Mouse (Mus musculus): ENCODE data around the gene Ppp2r3a.

The Ppp2r3a gene

GRCm38 (mm10) chr9:101152872-101153271, 98.7 kb downstream of the Ppp2r3a start:
- no peak for DNase-seq (ENCODE audit: low spot score in 2 of 2)

- DNase-seq (ENCODE audit: low spot score in 2 of 2): no peak
Observed at GRCm38 (mm10) chr9:101143635-101144034, 108.0 kb downstream of the Ppp2r3a start.

DNA sequence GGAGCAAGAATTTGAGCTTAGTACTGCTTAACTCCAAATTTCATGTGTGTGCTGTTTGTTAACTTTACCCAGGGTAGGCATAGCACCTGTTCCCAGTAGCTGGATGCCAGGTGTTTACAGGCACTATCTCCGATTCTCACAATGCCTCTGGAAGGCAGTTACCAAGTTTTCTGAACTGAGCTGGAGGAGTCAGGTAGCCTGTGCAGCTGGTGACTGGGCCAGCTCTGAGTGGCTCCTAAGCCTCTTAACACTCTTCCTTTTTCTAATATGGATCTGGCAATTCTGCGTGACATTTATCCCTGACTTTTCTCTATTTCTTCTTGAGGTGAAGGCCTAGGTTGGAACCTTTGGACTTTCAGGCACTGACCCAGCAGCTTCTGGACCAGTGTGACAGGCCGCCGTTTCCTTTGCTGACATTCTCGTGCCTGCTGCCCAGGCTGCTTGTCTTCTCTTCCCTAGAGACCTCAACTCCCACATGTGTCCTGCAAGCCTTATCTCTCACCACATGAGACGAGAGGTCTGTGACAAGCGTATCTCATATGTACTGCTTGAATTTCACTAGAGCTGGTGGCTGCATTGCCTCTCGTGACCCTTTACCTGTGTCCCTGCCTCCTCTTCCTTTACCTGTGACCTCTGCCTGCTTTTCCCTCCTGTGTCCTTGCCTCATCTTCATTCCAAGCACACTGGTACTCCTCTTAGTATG, 137.3 kb downstream of the Ppp2r3a start:
- peak in 1 of 2 experiments; percentile 13 for DNase-seq (ENCODE audit: low spot score in 2 of 2)

DNA sequence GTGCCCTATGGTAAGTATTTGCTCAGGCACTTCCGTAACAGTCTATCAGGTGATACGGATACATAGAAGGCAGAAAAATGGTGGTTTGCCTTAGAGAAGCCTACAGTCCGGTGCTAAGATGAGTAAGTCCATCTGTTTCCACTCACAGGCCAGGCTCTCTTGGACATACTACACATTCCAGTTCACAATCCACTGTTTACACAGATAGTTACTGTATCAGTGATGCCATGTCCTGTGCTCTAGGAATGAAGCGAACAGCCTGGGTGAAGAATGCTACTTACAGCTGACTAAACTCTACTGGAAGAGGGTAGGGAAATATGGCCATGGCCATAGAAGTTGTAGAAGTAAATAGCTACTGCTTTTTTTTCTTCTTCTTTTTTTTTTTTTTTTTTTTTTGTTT, 138.3 kb downstream of the Ppp2r3a start:
- DNase-seq (ENCODE audit: low spot score in 2 of 2): no peak

DNA sequence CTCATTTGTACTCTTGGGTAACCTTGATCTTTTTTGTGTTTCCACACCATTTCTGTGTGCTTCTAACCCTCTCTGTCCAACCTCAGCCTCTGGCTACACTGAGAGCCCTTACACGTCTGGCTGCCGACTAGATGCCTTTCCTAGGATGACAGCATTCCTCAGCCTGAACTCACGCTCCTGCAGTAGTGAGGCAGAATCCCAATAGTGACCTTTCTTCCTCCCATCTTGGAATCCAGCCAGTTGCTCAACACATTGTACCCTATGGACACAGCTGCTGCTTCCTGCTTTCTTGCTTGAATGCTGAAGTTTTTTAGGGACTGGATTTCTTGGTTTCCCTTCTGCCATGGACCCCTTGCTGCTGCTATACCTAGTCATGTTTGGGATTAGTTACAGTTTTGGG, 141.6 kb downstream of the Ppp2r3a start:
- DNase-seq (ENCODE audit: low spot score in 2 of 2): no peak

GRCm38 (mm10) chr9:101107386-101107785, 144.2 kb downstream of the Ppp2r3a start:
- DNase-seq (ENCODE audit: low spot score in 2 of 2): no peak

- DNase-seq (ENCODE audit: low spot score in 2 of 2): no peak
Observed at GRCm38 (mm10) chr9:101105735-101106134, 145.9 kb downstream of the Ppp2r3a start.

DNA sequence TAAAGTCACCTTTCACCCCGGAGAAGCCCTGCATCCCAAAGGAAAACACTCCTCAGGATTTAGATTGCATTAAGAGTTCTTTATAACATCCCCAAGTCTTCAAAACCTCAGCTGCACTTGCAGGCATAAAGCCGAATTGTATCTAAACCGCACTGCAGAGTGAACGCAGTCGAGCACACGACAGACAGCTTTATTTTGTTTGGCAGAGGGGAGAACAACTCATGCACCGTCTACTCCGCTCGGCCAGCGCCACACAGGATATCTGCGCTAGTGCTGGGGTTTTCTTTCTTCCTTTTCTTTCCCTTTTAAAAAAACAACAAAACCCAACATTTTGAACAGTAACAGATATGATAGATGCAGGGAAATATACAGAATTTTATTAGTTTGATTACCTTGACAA, 146.7 kb downstream of the Ppp2r3a start:
- no peak for DNase-seq (ENCODE audit: low spot score in 2 of 2)

- no peak for DNase-seq (ENCODE audit: low spot score in 2 of 2)
Observed at GRCm38 (mm10) chr9:101102288-101102687, 149.3 kb downstream of the Ppp2r3a start.

GRCm38 (mm10) chr9:101101547-101101946, 150.0 kb downstream of the Ppp2r3a start:
- no peak for DNase-seq (ENCODE audit: low spot score in 2 of 2)

DNA sequence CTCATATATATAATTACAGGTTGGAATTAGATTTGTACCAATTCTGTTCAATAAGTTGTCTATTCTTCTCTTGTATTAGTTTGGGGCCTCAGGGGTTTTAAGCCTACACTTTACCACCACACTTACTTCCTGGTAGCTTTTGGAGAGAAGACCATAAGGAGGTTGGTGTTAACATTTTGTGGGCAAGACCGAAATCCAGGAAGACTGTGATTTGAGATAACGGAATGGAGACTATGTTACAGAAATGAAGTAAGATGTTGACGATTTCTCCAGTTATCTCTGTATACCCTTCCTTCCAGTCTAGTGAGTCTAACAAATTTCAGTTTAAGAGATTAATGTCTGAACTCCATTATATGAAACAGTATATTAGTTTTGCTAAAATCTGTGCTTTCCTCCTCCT, 151.4 kb downstream of the Ppp2r3a start:
- DNase-seq (ENCODE audit: low spot score in 2 of 2): no peak

DNA sequence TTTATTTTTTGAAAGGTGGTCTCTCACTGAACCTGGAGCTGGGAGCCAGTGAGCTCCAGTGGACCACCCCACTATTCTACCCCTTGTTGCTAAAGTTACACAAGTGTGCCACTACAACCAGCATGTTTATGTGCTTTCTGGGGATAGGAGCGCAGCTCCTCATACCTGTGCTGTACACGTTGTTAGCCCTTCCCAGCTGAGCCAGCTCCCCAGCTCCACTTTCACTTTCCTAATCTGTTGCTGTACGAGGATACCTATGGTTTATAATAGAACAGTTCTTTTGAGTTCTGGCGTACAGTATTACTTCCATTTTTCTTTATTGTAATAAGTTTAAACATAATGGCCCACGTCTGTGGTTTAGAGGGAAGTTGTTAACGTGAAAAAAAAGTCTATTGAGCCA, 152.2 kb downstream of the Ppp2r3a start:
- DNase-seq (ENCODE audit: low spot score in 2 of 2): no peak

DNA sequence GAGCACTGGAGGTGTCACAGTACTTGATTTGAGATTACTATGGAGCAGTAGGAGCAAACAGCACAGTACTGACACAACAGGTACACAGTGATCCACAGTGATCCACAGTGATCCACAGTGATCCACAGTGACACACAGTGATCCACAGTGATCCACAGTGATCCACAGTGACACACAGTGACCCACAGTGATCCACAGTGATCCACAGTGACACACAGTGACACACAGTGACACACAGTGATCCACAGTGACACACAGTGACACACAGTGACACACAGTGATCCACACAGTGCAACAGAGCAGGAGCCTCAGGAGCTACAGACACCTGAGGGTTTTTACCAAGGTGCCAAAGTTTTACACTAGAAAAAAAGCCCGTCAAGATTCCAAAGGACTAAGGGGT, 154.1 kb downstream of the Ppp2r3a start:
- no peak for DNase-seq (ENCODE audit: low spot score in 2 of 2)

GRCm38 (mm10) chr9:101096461-101096860, 155.1 kb downstream of the Ppp2r3a start:
- no peak for DNase-seq (ENCODE audit: low spot score in 2 of 2)

GRCm38 (mm10) chr9:101095425-101095824, 156.2 kb downstream of the Ppp2r3a start:
- DNase-seq (ENCODE audit: low spot score in 2 of 2): no peak

DNA sequence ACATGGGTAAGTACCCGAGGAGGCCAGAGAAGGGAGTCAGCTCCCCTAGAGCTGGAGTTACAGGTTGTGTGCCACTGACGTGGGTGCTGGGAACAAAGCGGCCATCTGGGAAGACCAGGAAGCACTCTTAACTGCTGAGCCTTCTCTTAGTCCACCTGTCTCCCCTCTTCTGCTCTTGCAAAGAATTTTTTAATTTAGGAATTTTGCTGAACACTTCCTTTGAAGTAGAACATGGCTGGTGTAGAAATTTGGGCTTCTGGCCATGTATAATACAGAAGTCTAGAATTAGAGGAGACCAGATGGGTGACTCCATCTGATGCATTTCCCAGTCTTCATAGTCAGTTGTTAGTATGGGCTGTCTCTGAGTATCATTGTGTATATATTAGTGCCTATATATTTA, 167.9 kb downstream of the Ppp2r3a start:
- no peak for DNase-seq (ENCODE audit: low spot score in 2 of 2)

GRCm38 (mm10) chr9:101080046-101080685, 171.4 kb downstream of the Ppp2r3a start:
- no peak for DNase-seq (ENCODE audit: low spot score in 2 of 2)

DNA sequence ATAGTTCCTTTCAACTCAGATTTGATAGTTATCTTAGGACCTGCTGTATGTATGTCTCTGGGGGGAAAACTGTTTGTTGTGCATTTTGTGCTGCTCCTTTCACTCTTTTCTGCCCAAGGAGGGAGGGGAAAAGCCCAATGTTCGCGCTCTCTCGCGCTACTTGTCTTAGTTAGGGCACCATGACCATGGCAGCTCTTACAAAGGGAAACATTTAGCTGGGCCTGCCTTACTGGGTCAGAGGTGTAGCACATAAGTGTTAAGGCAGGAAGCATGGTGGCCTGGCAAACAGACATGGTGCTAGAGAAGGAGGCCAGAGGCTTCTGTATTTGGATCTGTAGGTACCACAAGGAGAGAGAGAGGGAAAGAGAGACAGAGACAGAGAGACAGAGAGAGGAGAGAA, 173.0 kb downstream of the Ppp2r3a start:
- peak in 1 of 2 experiments; percentile 11 for DNase-seq (ENCODE audit: low spot score in 2 of 2)

- DNase-seq (ENCODE audit: low spot score in 2 of 2): no peak
Observed at GRCm38 (mm10) chr9:101077486-101077885, 174.1 kb downstream of the Ppp2r3a start.

DNA sequence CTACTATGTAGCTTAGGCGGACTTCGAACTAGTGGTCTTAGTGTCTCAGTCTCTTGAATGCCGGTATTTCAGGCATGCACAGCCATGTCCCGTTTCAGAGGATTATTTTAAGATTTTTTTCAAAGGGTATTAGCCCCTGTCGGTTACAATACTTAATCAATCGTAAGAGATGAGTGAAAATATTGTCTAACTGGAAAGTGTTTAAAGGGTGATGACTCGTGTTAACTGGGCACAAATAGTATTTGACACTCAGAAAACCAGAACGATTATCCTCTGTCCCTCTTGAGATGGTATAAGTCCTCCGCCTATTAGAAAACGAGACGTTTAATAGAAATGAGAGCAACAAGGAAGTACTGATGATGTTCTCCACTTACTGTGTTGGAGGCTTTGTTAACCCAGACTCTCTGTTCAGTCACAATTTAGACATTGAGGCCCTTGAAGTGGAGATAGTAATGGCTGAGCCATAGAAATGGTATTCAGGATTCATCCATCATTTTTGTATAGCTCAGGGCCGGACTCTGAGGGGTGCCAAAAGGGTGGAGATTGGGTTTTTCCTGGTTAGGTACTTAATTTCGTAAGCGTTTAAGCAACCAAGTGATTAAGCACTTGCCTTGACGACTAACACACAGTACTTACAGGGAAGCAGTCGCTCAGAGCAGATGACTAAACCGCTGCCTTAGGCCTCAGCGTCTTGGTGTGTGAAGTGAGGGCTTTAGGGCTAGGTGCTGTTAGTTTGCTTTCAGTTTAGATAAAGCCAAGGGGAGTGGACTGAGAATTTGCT, 175.3 kb downstream of the Ppp2r3a start:
- peak; percentile 18 to 25 for DNase-seq (ENCODE audit: low spot score in 2 of 2)

DNA sequence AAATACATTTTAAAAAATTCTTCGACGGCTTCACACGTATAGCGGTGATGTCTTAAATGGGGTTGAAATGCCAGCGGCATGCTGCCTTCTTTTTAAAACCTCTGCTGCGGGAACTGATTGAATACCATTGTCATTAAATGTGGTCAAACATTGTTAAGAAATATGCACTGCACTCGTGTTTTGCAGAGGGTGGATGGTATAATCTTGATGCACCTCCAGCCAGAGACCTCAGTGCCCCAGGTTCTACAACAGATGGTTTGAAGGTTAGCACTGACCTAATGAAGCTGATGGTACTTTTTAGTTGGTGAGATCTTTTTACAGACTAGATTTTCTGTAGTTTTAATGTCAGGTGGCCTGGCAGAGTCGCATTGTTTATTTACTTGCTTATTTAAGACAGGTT, 175.9 kb downstream of the Ppp2r3a start:
- DNase-seq (ENCODE audit: low spot score in 2 of 2): no peak

GRCm38 (mm10) chr9:101075091-101075581, 176.5 kb downstream of the Ppp2r3a start:
- peak; percentile 30 to 48 for DNase-seq (ENCODE audit: low spot score in 2 of 2)

Data from spleen, postnatal 36 days (tissue).